Mouse (Mus musculus): ENCODE data around the gene Ndufa13. TPM values are rescaled to one million over a fixed set of nuclear protein-coding genes. Genes with fewer than 3 reads are reported as not detected.

The Ndufa13 gene
- polyA plus RNA-seq, 1 experiment from 2014 or later, result 309 TPM

GRCm38 (mm10) chr8:69907106-69907505, 4.7 kb upstream of the Ndufa13 start:
- H3K36me3 ChIP-seq, result peaks cover 46% of the 10 kb centered on the region
- WGBS, result 74% methylated on average over 2 of the region's 2 CpGs

GRCm38 (mm10) chr8:69906260-69906659, 3.9 kb upstream of the Ndufa13 start:
- Histone ChIP-seq H3K36me3 (peaks cover 38% of the 10 kb centered on the region), H3K4me1 (replicated peaks) (peaks cover 20% of the 10 kb centered on the region; the same call in 1 of the 2 replicates), H3K27me3 (replicated peaks) (no peaks in the 10 kb centered on the region), H3K9me3 (replicated peaks) (no peaks in the 10 kb centered on the region), H3K4me2 (no peak overlapping the region), H3K9ac (no peak overlapping the region), H3K27ac (ENCODE audit: poor library complexity, severe bottlenecking) (no peak overlapping the region), H3K4me3 (no peak overlapping the region)
- no peak for ATAC-seq (ENCODE audit: insufficient number of reproducible peaks, low FRiP score)
- 94% methylated on average over 2 of the region's 2 CpGs for WGBS

More at GRCm38 (mm10) chr8:69907106-69907505, 4.7 kb upstream of the Ndufa13 start:
- Histone ChIP-seq H3K27me3 (replicated peaks) (no peaks in the 10 kb centered on the region), H3K9me3 (replicated peaks) (no peaks in the 10 kb centered on the region), H3K4me1 (replicated peaks) (peaks cover 15% of the 10 kb centered on the region; the same call in 1 of the 2 replicates), H3K4me2 (no peak overlapping the region), H3K27ac (ENCODE audit: poor library complexity, severe bottlenecking) (no peak overlapping the region), H3K9ac (no peak overlapping the region; the same call in 1 of the 2 replicates), H3K4me3 (no peak overlapping the region)
- ATAC-seq (ENCODE audit: insufficient number of reproducible peaks, low FRiP score), result no peak

GRCm38 (mm10) chr8:69904096-69904495, 1.7 kb upstream of the Ndufa13 start:
- WGBS, result 68% methylated on average over 8 of the region's 8 CpGs
- H3K4me2 ChIP-seq, result peak overlapping the region; percentile 90
- ATAC-seq (ENCODE audit: insufficient number of reproducible peaks, low FRiP score), result no peak

GRCm38 (mm10) chr8:69903063-69903542, 745 bp upstream of the Ndufa13 start:
- ATAC-seq (ENCODE audit: insufficient number of reproducible peaks, low FRiP score), result peak; percentile 91
- H3K36me3 ChIP-seq, result peaks cover 20% of the 10 kb centered on the region
- H3K4me1 ChIP-seq (replicated peaks), result peaks cover 34% of the 10 kb centered on the region
- WGBS, result under 1% methylated on average over 45 of the region's 45 CpGs
- no peaks in the 10 kb centered on the region for H3K9me3 ChIP-seq (replicated peaks)
- peak overlapping the region; percentile 90 for H3K4me2 ChIP-seq
- H3K27ac ChIP-seq (ENCODE audit: poor library complexity, severe bottlenecking), result peak overlapping the region; percentile 93
- peak overlapping the region; percentile 68 for H3K9ac ChIP-seq
- peak overlapping the region; percentile 84 for H3K4me3 ChIP-seq
- H3K27me3 ChIP-seq (replicated peaks), result no peaks in the 10 kb centered on the region

More at GRCm38 (mm10) chr8:69904096-69904495, 1.7 kb upstream of the Ndufa13 start:
- Histone ChIP-seq H3K9ac (no peak overlapping the region), H3K4me1 (replicated peaks) (peaks cover 32% of the 10 kb centered on the region), H3K27ac (ENCODE audit: poor library complexity, severe bottlenecking) (no peak overlapping the region), H3K27me3 (replicated peaks) (no peaks in the 10 kb centered on the region), H3K4me3 (no peak overlapping the region), H3K36me3 (peaks cover 20% of the 10 kb centered on the region), H3K9me3 (replicated peaks) (no peaks in the 10 kb centered on the region)

GRCm38 (mm10) chr8:69901484-69902162, 735 bp downstream of the Ndufa13 start:
- Histone ChIP-seq H3K9ac (peak overlapping the region; percentile 84), H3K4me3 (peak overlapping the region; percentile 84), H3K9me3 (replicated peaks) (no peaks in the 10 kb centered on the region), H3K4me1 (replicated peaks) (peaks cover 49% of the 10 kb centered on the region), H3K36me3 (peaks cover 22% of the 10 kb centered on the region), H3K27me3 (replicated peaks) (no peaks in the 10 kb centered on the region), H3K4me2 (peak overlapping the region; percentile 90), H3K27ac (ENCODE audit: poor library complexity, severe bottlenecking) (peak overlapping the region; percentile 93)
- peak; percentile 75 for ATAC-seq (ENCODE audit: insufficient number of reproducible peaks, low FRiP score)
- 2% methylated on average over 41 of the region's 41 CpGs for WGBS

- Histone ChIP-seq H3K4me1 (replicated peaks) (peaks cover 51% of the 10 kb centered on the region), H3K4me3 (peak overlapping the region; percentile 84)
- 14% methylated on average over 12 of the region's 12 CpGs for WGBS
Measured at GRCm38 (mm10) chr8:69900895-69901451, 1.4 kb downstream of the Ndufa13 start.

GRCm38 (mm10) chr8:69899876-69900275, 2.5 kb downstream of the Ndufa13 start:
- Histone ChIP-seq H3K4me1 (replicated peaks) (peaks cover 62% of the 10 kb centered on the region), H3K27me3 (replicated peaks) (no peaks in the 10 kb centered on the region), H3K4me2 (peak overlapping the region; percentile 90), H3K9me3 (replicated peaks) (no peaks in the 10 kb centered on the region), H3K9ac (no peak overlapping the region), H3K4me3 (no peak overlapping the region), H3K36me3 (peaks cover 29% of the 10 kb centered on the region), H3K27ac (ENCODE audit: poor library complexity, severe bottlenecking) (no peak overlapping the region)
- no peak for ATAC-seq (ENCODE audit: insufficient number of reproducible peaks, low FRiP score)
- WGBS, result 87% methylated on average over 2 of the region's 2 CpGs

More at GRCm38 (mm10) chr8:69900895-69901451, 1.4 kb downstream of the Ndufa13 start:
- peak overlapping the region; percentile 84 for H3K9ac ChIP-seq
- peaks cover 29% of the 10 kb centered on the region for H3K36me3 ChIP-seq
- ATAC-seq (ENCODE audit: insufficient number of reproducible peaks, low FRiP score), result no peak; the same call in 1 of the 2 replicates
- peak overlapping the region; percentile 93 for H3K27ac ChIP-seq (ENCODE audit: poor library complexity, severe bottlenecking)
- H3K4me2 ChIP-seq, result peak overlapping the region; percentile 90
- no peaks in the 10 kb centered on the region for H3K27me3 ChIP-seq (replicated peaks)
- no peaks in the 10 kb centered on the region for H3K9me3 ChIP-seq (replicated peaks)

GRCm38 (mm10) chr8:69897857-69898256, 4.5 kb downstream of the Ndufa13 start:
- Histone ChIP-seq H3K4me1 (replicated peaks) (peaks cover 72% of the 10 kb centered on the region), H3K4me3 (no peak overlapping the region), H3K36me3 (peaks cover 46% of the 10 kb centered on the region), H3K27me3 (replicated peaks) (no peaks in the 10 kb centered on the region), H3K27ac (ENCODE audit: poor library complexity, severe bottlenecking) (no peak overlapping the region), H3K9me3 (replicated peaks) (no peaks in the 10 kb centered on the region), H3K9ac (no peak overlapping the region), H3K4me2 (no peak overlapping the region)
- 87% methylated on average over 6 of the region's 6 CpGs for WGBS
- ATAC-seq (ENCODE audit: insufficient number of reproducible peaks, low FRiP score), result no peak

GRCm38 (mm10) chr8:69895772-69896451, 6.4 kb downstream of the Ndufa13 start:
- Histone ChIP-seq H3K9ac (0 out of 2 replicates have a peak overlapping the region, but pooled peaks have one; percentile 32), H3K4me1 (replicated peaks) (peaks cover 61% of the 10 kb centered on the region), H3K27ac (ENCODE audit: poor library complexity, severe bottlenecking) (no peak overlapping the region), H3K9me3 (replicated peaks) (no peaks in the 10 kb centered on the region), H3K36me3 (peaks cover 57% of the 10 kb centered on the region), H3K4me3 (no peak overlapping the region), H3K4me2 (no peak overlapping the region), H3K27me3 (replicated peaks) (0 out of 2 replicates have a peak, but pooled peaks cover 5% of the 10 kb centered on the region)
- no peak for ATAC-seq (ENCODE audit: insufficient number of reproducible peaks, low FRiP score)
- 74% methylated on average over 4 of the region's 4 CpGs for WGBS

- ATAC-seq (ENCODE audit: insufficient number of reproducible peaks, low FRiP score), result no peak
- 58% methylated on average over 6 of the region's 6 CpGs for WGBS
- no peak overlapping the region for H3K9ac ChIP-seq
Measured at GRCm38 (mm10) chr8:69894836-69895332, 7.5 kb downstream of the Ndufa13 start.

GRCm38 (mm10) chr8:69893863-69894262, 8.5 kb downstream of the Ndufa13 start:
- WGBS, result 50% methylated on average over 17 of the region's 17 CpGs
- Histone ChIP-seq H3K4me1 (replicated peaks) (peaks cover 62% of the 10 kb centered on the region), H3K4me3 (no peak overlapping the region), H3K4me2 (no peak overlapping the region), H3K27ac (ENCODE audit: poor library complexity, severe bottlenecking) (no peak overlapping the region), H3K36me3 (peaks cover 51% of the 10 kb centered on the region), H3K9ac (no peak overlapping the region), H3K27me3 (replicated peaks) (peaks cover 25% of the 10 kb centered on the region), H3K9me3 (replicated peaks) (no peaks in the 10 kb centered on the region)
- ATAC-seq (ENCODE audit: insufficient number of reproducible peaks, low FRiP score), result no peak

More at GRCm38 (mm10) chr8:69894836-69895332, 7.5 kb downstream of the Ndufa13 start:
- H3K4me3 ChIP-seq, result no peak overlapping the region
- no peaks in the 10 kb centered on the region for H3K9me3 ChIP-seq (replicated peaks)
- H3K4me2 ChIP-seq, result no peak overlapping the region
- H3K36me3 ChIP-seq, result peaks cover 57% of the 10 kb centered on the region
- H3K27me3 ChIP-seq (replicated peaks), result peaks cover 15% of the 10 kb centered on the region
- H3K27ac ChIP-seq (ENCODE audit: poor library complexity, severe bottlenecking), result no peak overlapping the region
- peaks cover 55% of the 10 kb centered on the region for H3K4me1 ChIP-seq (replicated peaks)
